Mouse (Mus musculus) spleen, adult 2 months (tissue): ENCODE results near the gene Zfp358.

ENCODE experiments used
- CTCF ChIP-seq: fragments of 200-500 bp; IDR thresholded peaks from 2 replicates; pipeline ENCODE4 v1.5.1; 2011; ENCODE audit warnings: mild to moderate bottlenecking, inconsistent platforms; ENCODE audit not compliant: insufficient read depth, insufficient read length, insufficient replicate concordance; ENCODE audit errors: extremely low read depth
- POLR2A ChIP-seq: fragments of 200-500 bp; IDR thresholded peaks from 2 replicates; pipeline ENCODE4 v1.6.1; 2011; ENCODE audit warnings: low read depth, low read length, inconsistent platforms

DNA sequence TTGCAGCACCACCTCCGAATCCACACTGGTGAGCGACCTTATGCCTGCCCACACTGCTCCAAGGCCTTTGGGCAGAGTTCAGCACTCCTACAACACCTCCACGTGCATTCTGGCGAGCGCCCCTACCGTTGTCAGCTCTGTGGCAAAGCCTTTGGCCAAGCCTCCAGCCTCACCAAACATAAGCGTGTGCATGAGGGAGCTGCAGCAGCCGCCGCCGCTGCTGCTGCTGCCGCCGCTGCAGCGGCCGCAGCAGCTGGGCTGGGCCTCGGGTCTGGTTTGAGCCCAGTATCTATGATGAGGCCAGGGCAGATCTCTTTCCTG is 3.5 kb downstream of the Zfp358 start:
- TF ChIP-seq CTCF (no peak), POLR2A (no peak)
